16 mouse cellular contexts compared by ENCODE assay signal in genomic region chr7:67029481-67029880, GRCm38 (mm10).
"Had no signal": no experiment of that assay in that cellular context is flagged by ENCODE, and none has a peak within 500 bp of the region (broad histone marks: within the 10 kb centered on the region; RNA-seq: fewer than 3 reads in every experiment).

No protein-coding gene starts in this region.

- H3K36me3 ChIP-seq: neural tube, embryonic 13.5 days; neural tube, embryonic 15.5 days; stomach, embryonic 15.5 days had no signal

- H3K9me3 ChIP-seq: neural tube, embryonic 13.5 days; neural tube, embryonic 15.5 days; stomach, embryonic 15.5 days had no signal

- H3K4me1 ChIP-seq: neural tube, embryonic 13.5 days; neural tube, embryonic 15.5 days; stomach, embryonic 15.5 days had no signal

- H3K4me3 ChIP-seq: neural tube, embryonic 13.5 days; neural tube, embryonic 15.5 days; stomach, embryonic 15.5 days had no signal

- DNase-seq: retina, postnatal 1 day; right cerebral cortex, adult 18-20 months; right cerebral cortex, postnatal 14 days; right cerebral cortex, postnatal 25 days; right cerebral cortex, postnatal 4 days; spleen, adult 18-20 months; thymus, adult 18-20 months; thymus, adult 2 months; thymus, postnatal 14 days; thymus, postnatal 25 days; thymus, postnatal 36 days; thymus, postnatal 4 days had no signal

- H3K27ac ChIP-seq: neural tube, embryonic 13.5 days; neural tube, embryonic 15.5 days; stomach, embryonic 15.5 days; stomach, postnatal 0 days had no signal

- H3K27me3 ChIP-seq: neural tube, embryonic 13.5 days; neural tube, embryonic 15.5 days; stomach, embryonic 15.5 days had no signal
